Mouse (Mus musculus) myocyte (in vitro differentiated cells): ENCODE data around the gene Cenpx.

ENCODE experiments used
- E2F4 ChIP-seq: IDR thresholded peaks from one replicate; pipeline ENCODE4 v1.6.1; 2011; ENCODE audit warnings: mild to moderate bottlenecking, control low read depth, moderate library complexity; ENCODE audit not compliant: insufficient read depth
- MAX ChIP-seq: IDR thresholded peaks from one replicate; pipeline ENCODE4 v1.6.1; 2011; ENCODE audit warnings: low read depth, mild to moderate bottlenecking, control low read depth
- MYOD1 ChIP-seq, 3 experiments: IDR thresholded peaks; one replicate each; pipeline ENCODE4 v1.6.1; 2011; ENCODE audit warnings: control low read depth in 2 of 3, low read depth in 2 of 3, mild to moderate bottlenecking in 2 of 3, moderate library complexity in 1 of 3; ENCODE audit not compliant: insufficient read length in 2 of 3, control insufficient read depth in 1 of 3
- POLR2A ChIP-seq: IDR thresholded peaks from one replicate; pipeline ENCODE4 v1.6.1; 2011; ENCODE audit warnings: low read depth, mild to moderate bottlenecking, control low read depth, moderate library complexity; ENCODE audit not compliant: insufficient read length
- POLR2AphosphoS2 ChIP-seq: IDR thresholded peaks from one replicate; pipeline ENCODE4 v1.6.1; 2011; ENCODE audit warnings: low read depth, control low read depth; ENCODE audit not compliant: insufficient read length
- TCF12 ChIP-seq: IDR thresholded peaks from one replicate; pipeline ENCODE4 v1.6.1; 2011; ENCODE audit warnings: mild to moderate bottlenecking, control low read depth; ENCODE audit not compliant: poor library complexity, insufficient read depth, severe bottlenecking
- TCF3 ChIP-seq: IDR thresholded peaks from one replicate; pipeline ENCODE4 v1.6.1; 2011; ENCODE audit warnings: low read depth, control low read depth; ENCODE audit not compliant: insufficient read length
- USF1 ChIP-seq: IDR thresholded peaks from one replicate; pipeline ENCODE4 v1.6.1; 2011; ENCODE audit warnings: low read depth, mild to moderate bottlenecking, control low read depth, moderate library complexity

GRCm38 (mm10) chr11:120693461-120693860, 20.1 kb downstream of the Cenpx start:
- TF ChIP-seq POLR2A (no peak), USF1 (no peak), TCF12 (no peak), POLR2AphosphoS2 (no peak), MYOD1 (IDR thresholded peaks at IDR 0.05; ENCODE audit: control insufficient read depth in 1 of 3, insufficient read length in 2 of 3, low read depth in 2 of 3) (no peak), E2F4 (no peak), TCF3 (no peak), MAX (no peak)
